Mouse (Mus musculus) midbrain, embryonic 12.5 days (tissue): ENCODE measurements at regions not wholly inside any gene's neighbourhood (a gene's known extent, or its start where the extent isn't known, plus 50 kb on each side); places are given as distances from the start of the nearest gene placed in this dataset.

Experiments used
- ATAC-seq: fragments of 200-750 bp; cut with Nextera tagmentation; 2 replicates; pipeline ENCODE4 v1.8.0; 2017; ENCODE audit warnings: low read depth, moderate TSS enrichment, moderate library complexity; ENCODE audit not compliant: low FRiP score
- H3K27ac ChIP-seq: fragments of 300-500 bp; sonication (generic); replicated peaks from 2 replicates; pipeline ENCODE4 v1.5.1; 2016; ENCODE audit warnings: mild to moderate bottlenecking
- H3K27me3 ChIP-seq: fragments of 300-500 bp; sonication (generic); 2 replicates; pipeline ENCODE4 v1.6.1; 2016; ENCODE audit warnings: mild to moderate bottlenecking
- H3K36me3 ChIP-seq: fragments of 300-500 bp; sonication (generic); 2 replicates; pipeline ENCODE4 v1.6.1; 2016
- H3K4me1 ChIP-seq: fragments of 300-500 bp; sonication (generic); 2 replicates; pipeline ENCODE4 v1.6.1; 2016
- H3K4me2 ChIP-seq: fragments of 300-500 bp; sonication (generic); replicated peaks from 2 replicates; pipeline ENCODE4 v1.6.1; 2016; ENCODE audit warnings: mild to moderate bottlenecking, moderate library complexity
- H3K4me3 ChIP-seq: fragments of 300-500 bp; sonication (generic); 2 replicates; pipeline ENCODE4 v1.5.1; 2016; ENCODE audit warnings: mild to moderate bottlenecking
- H3K9ac ChIP-seq: fragments of 300-500 bp; sonication (generic); replicated peaks from 2 replicates; pipeline ENCODE4 v1.6.1; 2016; ENCODE audit warnings: mild to moderate bottlenecking, moderate library complexity
- H3K9me3 ChIP-seq: fragments of 300-500 bp; sonication (generic); 2 replicates; pipeline ENCODE4 v1.6.1; 2016; ENCODE audit warnings: mild to moderate bottlenecking
- WGBS: fragments of 180-500 bp; shearing (Covaris S2); methylation state at CpG from one replicate; pipeline ENCODE4 v1.1.7; 2016; 5-methylcytosine and 5-hydroxymethylcytosine counted together

- Histone ChIP-seq H3K27me3 (no peaks in the 10 kb centered on the region), H3K36me3 (no peaks in the 10 kb centered on the region), H3K27ac (no peak overlapping the region), H3K9ac (no peak overlapping the region), H3K4me1 (peaks cover 5% of the 10 kb centered on the region; the same call in 1 of the 2 replicates), H3K4me3 (no peak overlapping the region), H3K9me3 (no peaks in the 10 kb centered on the region), H3K4me2 (no peak overlapping the region)
- WGBS = 66% methylated on average over 5 of the region's 5 CpGs
- ATAC-seq = no peak
Observed at GRCm38 (mm10) chr1:41121636-41122175, 316.3 kb downstream of the Tmem182 start.

- 5% methylated on average over 9 of the region's 9 CpGs for WGBS
- H3K36me3 ChIP-seq = no peaks in the 10 kb centered on the region
- 0 out of 2 replicates have a peak overlapping the region, but pooled peaks have one; percentile 13 for H3K4me2 ChIP-seq
- H3K9ac ChIP-seq = no peak overlapping the region
- 0 out of 2 replicates have a peak, but pooled peaks cover 3% of the 10 kb centered on the region for H3K9me3 ChIP-seq
- H3K4me3 ChIP-seq = no peak overlapping the region
- peaks cover 7% of the 10 kb centered on the region; the same call in 1 of the 2 replicates for H3K4me1 ChIP-seq
- no peak overlapping the region for H3K27ac ChIP-seq
- H3K27me3 ChIP-seq = no peaks in the 10 kb centered on the region
- ATAC-seq = no peak
Observed at GRCm38 (mm10) chr1:41131410-41131809, 326.0 kb downstream of the Tmem182 start.

GRCm38 (mm10) chr1:41133143-41133542 is 327.7 kb downstream of the Tmem182 start:
- ATAC-seq = no peak
- Histone ChIP-seq H3K36me3 (no peaks in the 10 kb centered on the region), H3K9ac (no peak overlapping the region), H3K4me2 (no peak overlapping the region), H3K27ac (no peak overlapping the region), H3K27me3 (no peaks in the 10 kb centered on the region), H3K4me3 (no peak overlapping the region), H3K9me3 (0 out of 2 replicates have a peak, but pooled peaks cover 3% of the 10 kb centered on the region), H3K4me1 (peaks cover 7% of the 10 kb centered on the region; the same call in 1 of the 2 replicates)
- WGBS = 10% methylated on average over 1 of the region's 1 CpGs

DNA sequence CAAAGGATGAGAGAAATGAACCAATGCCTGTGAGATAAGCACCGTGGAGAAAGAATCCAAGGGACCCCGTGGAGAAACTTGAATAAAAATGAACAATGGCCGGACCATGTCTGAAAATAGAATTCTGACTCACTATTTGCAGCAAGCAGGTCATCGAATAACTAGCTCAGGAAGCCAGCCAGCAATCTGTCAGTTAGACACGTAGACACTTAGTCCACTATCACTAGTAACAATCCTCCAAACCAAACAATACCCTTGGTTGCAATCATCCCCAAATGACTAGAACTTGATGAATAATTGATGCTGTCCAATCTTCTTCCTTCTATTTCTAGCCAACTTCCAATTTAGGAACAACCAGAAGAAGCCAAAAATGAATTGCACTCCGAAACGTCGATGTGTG is 328.5 kb downstream of the Tmem182 start:
- Histone ChIP-seq H3K27ac (no peak overlapping the region), H3K9me3 (0 out of 2 replicates have a peak, but pooled peaks cover 3% of the 10 kb centered on the region), H3K9ac (no peak overlapping the region), H3K27me3 (no peaks in the 10 kb centered on the region), H3K36me3 (no peaks in the 10 kb centered on the region), H3K4me3 (no peak overlapping the region), H3K4me1 (peaks cover 7% of the 10 kb centered on the region; the same call in 1 of the 2 replicates), H3K4me2 (no peak overlapping the region)
- no peak for ATAC-seq
- 71% methylated on average over 8 of the region's 8 CpGs for WGBS

- H3K4me1 ChIP-seq = peaks cover 12% of the 10 kb centered on the region
- no peak overlapping the region for H3K4me3 ChIP-seq
- H3K9ac ChIP-seq = no peak overlapping the region
- no peak overlapping the region for H3K27ac ChIP-seq
- no peaks in the 10 kb centered on the region for H3K27me3 ChIP-seq
- H3K36me3 ChIP-seq = no peaks in the 10 kb centered on the region
- H3K4me2 ChIP-seq = no peak overlapping the region
- WGBS = 53% methylated on average over 2 of the region's 2 CpGs
- H3K9me3 ChIP-seq = no peaks in the 10 kb centered on the region
- ATAC-seq = no peak; the same call in 1 of the 2 replicates
Observed at GRCm38 (mm10) chr1:41139725-41140124, 334.3 kb downstream of the Tmem182 start.

GRCm38 (mm10) chr1:41140542-41140941 is 335.1 kb downstream of the Tmem182 start:
- Histone ChIP-seq H3K27ac (peak overlapping the region; percentile 52; the same call in 1 of the 2 replicates), H3K4me3 (no peak overlapping the region), H3K36me3 (no peaks in the 10 kb centered on the region), H3K4me2 (no peak overlapping the region), H3K4me1 (peaks cover 12% of the 10 kb centered on the region), H3K27me3 (no peaks in the 10 kb centered on the region), H3K9me3 (no peaks in the 10 kb centered on the region), H3K9ac (no peak overlapping the region)
- ATAC-seq = peak; percentile 90
- 6% methylated on average over 1 of the region's 1 CpGs for WGBS

DNA sequence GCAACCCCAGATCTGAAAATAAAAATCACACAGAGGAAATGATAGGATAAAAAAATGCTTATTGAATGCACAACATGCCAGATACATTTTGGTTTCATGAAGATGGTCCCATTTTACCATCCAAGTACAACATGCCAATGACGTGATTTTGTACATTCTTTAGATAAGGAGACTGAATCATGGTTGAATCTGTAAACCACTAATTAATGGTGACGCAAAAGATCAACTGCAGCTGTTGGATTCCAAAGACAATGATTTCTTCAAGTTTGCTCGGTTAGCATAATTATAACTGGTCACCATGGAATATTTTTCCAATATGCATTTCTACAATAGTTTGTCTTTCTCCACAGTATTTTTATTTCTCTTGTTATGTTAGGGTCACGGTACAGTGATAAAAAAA is 336.6 kb downstream of the Tmem182 start:
- Histone ChIP-seq H3K9me3 (no peaks in the 10 kb centered on the region), H3K27me3 (no peaks in the 10 kb centered on the region), H3K4me3 (no peak overlapping the region), H3K4me1 (peaks cover 12% of the 10 kb centered on the region), H3K9ac (no peak overlapping the region), H3K4me2 (no peak overlapping the region), H3K27ac (no peak overlapping the region), H3K36me3 (no peaks in the 10 kb centered on the region)
- ATAC-seq = no peak
- WGBS = 93% methylated on average over 4 of the region's 4 CpGs

GRCm38 (mm10) chr1:41152516-41152915 is 347.1 kb downstream of the Tmem182 start:
- Histone ChIP-seq H3K27ac (0 out of 2 replicates have a peak overlapping the region, but pooled peaks have one; percentile 7), H3K4me3 (no peak overlapping the region), H3K36me3 (no peaks in the 10 kb centered on the region), H3K4me1 (peaks cover 35% of the 10 kb centered on the region), H3K9ac (no peak overlapping the region), H3K4me2 (no peak overlapping the region), H3K27me3 (no peaks in the 10 kb centered on the region; the same call in 1 of the 2 replicates), H3K9me3 (no peaks in the 10 kb centered on the region)
- WGBS = 50% methylated on average over 1 of the region's 1 CpGs
- peak; percentile 17; the same call in 1 of the 2 replicates for ATAC-seq

DNA sequence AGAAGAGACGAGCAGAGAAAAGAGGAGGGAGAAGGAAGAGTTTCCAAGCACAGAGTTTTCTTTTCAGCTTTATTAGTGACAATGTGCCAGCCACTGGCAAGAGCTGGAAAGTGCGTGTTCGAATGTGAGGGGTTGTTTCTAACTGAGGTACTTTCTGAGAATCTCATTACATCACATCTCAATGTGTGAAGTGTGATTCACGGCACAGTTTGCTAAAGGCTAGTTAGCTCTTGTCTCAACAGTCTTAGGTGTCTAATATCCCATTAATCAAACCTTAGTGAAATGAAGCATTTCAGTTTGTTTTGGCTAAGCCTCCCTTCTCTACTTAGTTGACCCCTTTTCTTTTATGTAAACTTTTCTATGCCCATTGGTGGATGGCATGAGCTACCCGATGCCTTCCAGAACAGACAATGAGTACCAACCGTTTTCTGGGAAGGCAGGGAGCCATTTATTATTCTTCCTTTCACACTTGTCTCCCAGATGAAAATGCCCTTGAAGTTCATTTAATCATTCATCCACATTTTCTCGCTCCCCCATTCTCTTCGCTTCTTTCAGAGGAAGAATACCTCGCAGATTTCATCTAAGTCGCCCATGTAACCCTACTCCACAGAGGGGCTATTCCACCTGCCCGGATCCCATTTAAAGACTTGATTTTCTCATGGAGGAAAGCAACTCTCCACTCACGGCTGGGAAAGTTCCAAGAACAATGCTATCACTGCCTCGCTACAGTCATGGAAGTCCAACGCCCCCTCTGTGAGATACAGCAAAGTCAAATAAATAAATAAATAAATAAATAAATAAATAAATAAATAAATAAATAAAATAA is 348.0 kb downstream of the Tmem182 start:
- peak overlapping the region; percentile 7; the same call in 1 of the 2 replicates for H3K27ac ChIP-seq
- ATAC-seq = no peak
- peaks cover 44% of the 10 kb centered on the region for H3K4me1 ChIP-seq
- H3K36me3 ChIP-seq = no peaks in the 10 kb centered on the region
- H3K4me3 ChIP-seq = no peak overlapping the region
- 52% methylated on average over 14 of the region's 14 CpGs for WGBS
- H3K4me2 ChIP-seq = no peak overlapping the region
- no peak overlapping the region for H3K9ac ChIP-seq
- H3K9me3 ChIP-seq = no peaks in the 10 kb centered on the region
- no peaks in the 10 kb centered on the region; the same call in 1 of the 2 replicates for H3K27me3 ChIP-seq

DNA sequence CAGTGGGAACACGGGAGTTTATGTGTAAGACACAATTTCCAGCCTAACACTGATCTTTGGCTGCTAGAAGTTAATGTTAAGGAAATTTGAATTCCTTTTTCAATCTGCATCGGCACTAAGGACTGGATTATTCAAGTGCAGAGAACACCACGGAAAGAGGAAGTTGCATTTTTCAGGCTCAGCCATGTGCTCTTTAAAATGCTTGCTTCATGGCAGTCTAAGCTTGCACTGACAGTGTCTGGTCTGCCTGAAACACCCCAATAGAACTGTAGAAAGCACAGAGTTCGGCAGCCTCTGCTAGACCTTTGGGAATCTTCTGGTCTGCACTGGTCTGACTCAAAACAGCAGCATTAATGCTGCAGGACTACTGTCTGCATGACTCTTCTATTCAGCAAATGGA is 348.8 kb downstream of the Tmem182 start:
- WGBS = 68% methylated on average over 4 of the region's 4 CpGs
- no peaks in the 10 kb centered on the region; the same call in 1 of the 2 replicates for H3K27me3 ChIP-seq
- peaks cover 52% of the 10 kb centered on the region for H3K4me1 ChIP-seq
- no peaks in the 10 kb centered on the region for H3K9me3 ChIP-seq
- ATAC-seq = no peak
- H3K27ac ChIP-seq = no peak overlapping the region
- no peak overlapping the region for H3K9ac ChIP-seq
- no peak overlapping the region for H3K4me3 ChIP-seq
- H3K4me2 ChIP-seq = no peak overlapping the region
- H3K36me3 ChIP-seq = no peaks in the 10 kb centered on the region

DNA sequence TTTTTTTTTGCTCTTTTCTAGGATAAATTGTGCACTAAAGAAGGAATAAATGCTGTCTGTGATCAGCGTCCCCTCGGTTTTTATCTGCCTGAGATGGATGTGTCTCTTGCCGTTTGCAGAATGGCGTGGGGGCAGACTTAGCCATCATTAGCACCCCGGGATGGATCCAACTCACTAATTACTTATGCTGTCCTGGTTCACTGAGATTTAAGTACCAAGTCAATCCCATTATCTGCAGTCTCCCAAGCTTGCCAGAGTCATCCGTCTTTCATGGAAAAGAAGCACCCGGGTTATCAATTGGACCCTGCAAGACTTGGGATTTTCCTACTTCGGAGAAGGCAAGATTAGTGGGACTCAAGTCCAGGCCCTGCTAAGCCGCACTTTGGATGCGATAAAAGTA is 351.5 kb downstream of the Tmem182 start:
- Histone ChIP-seq H3K9me3 (no peaks in the 10 kb centered on the region), H3K9ac (no peak overlapping the region), H3K27me3 (no peaks in the 10 kb centered on the region), H3K36me3 (no peaks in the 10 kb centered on the region), H3K4me1 (peaks cover 52% of the 10 kb centered on the region), H3K4me3 (no peak overlapping the region), H3K27ac (peak overlapping the region; percentile 88), H3K4me2 (peak overlapping the region; percentile 45)
- 11% methylated on average over 10 of the region's 10 CpGs for WGBS
- no peak for ATAC-seq
